Mouse (Mus musculus): ENCODE measurements around the gene Fem1b. TPM values are rescaled to one million over a fixed set of nuclear protein-coding genes. Genes with fewer than 3 reads are reported as not detected.

Fem1b gene
- polyA plus RNA-seq, 1 experiment from 2014 or later = 23.9 TPM

- 75% methylated on average over 10 of the region's 10 CpGs for WGBS
- Histone ChIP-seq H3K36me3 (peaks cover 11% of the 10 kb centered on the region; the same call in 1 of the 2 replicates), H3K9me3 (replicated peaks) (no peaks in the 10 kb centered on the region), H3K27ac (ENCODE audit: poor library complexity, severe bottlenecking) (no peak overlapping the region), H3K4me1 (replicated peaks) (peaks cover 17% of the 10 kb centered on the region), H3K9ac (no peak overlapping the region), H3K27me3 (replicated peaks) (no peaks in the 10 kb centered on the region), H3K4me2 (no peak overlapping the region), H3K4me3 (no peak overlapping the region)
- ATAC-seq (ENCODE audit: insufficient number of reproducible peaks, low FRiP score) = no peak
Measured at GRCm38 (mm10) chr9:62843356-62844024, 31.8 kb upstream of the Fem1b start.

- no peak; the same call in 1 of the 2 replicates for ATAC-seq (ENCODE audit: insufficient number of reproducible peaks, low FRiP score)
- H3K36me3 ChIP-seq = no peaks in the 10 kb centered on the region
- 14% methylated on average over 14 of the region's 14 CpGs for WGBS
Measured at GRCm38 (mm10) chr9:62839172-62839770, 27.5 kb upstream of the Fem1b start.

DNA sequence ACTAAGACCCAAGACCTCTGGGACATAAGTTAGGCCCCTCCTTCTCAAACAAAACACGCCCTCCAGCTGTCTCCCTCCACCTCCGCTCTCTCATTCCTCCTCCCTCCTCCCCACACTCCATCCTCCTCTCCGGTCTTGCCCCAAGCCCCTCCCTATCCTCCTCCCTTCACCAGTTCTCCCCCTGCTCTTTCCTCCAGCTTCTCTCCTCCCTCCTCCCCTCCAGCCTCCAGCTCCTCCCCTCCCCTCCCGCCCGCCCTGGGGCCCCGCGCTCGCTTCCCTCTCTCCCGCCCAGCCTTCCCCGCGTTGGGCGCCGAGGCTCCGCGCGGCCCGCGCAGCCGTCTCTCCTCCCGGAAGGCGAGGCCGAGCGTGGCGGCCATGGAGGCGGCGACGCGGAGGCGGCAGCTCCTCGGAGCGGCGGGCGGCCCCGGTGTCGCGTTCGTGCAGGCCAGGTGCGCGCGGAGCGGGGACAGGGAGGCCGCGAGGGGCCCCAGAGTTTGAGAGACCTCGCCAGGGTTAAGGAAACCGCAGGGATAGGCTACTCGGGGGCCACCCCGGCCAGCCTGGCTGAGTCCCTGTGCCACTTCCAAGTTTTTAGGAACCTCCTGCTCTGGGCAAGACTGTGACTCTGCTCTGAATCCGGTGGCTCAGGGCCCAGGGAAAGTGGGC, 26.9 kb upstream of the Fem1b start, which contains the start of gene Cln6:
Gene Cln6 (plus strand): TSS at position 280 of the 666 bp plus-strand sequence.
- peaks cover 18% of the 10 kb centered on the region for H3K4me1 ChIP-seq (replicated peaks)
- 0% methylated on average over 48 of the region's 48 CpGs for WGBS

More at GRCm38 (mm10) chr9:62839172-62839770, 27.5 kb upstream of the Fem1b start:
- Histone ChIP-seq H3K9me3 (replicated peaks) (no peaks in the 10 kb centered on the region), H3K9ac (peak overlapping the region; percentile 94), H3K4me3 (peak overlapping the region; percentile 86), H3K27me3 (replicated peaks) (no peaks in the 10 kb centered on the region), H3K4me2 (peak overlapping the region; percentile 95), H3K4me1 (replicated peaks) (peaks cover 18% of the 10 kb centered on the region), H3K27ac (ENCODE audit: poor library complexity, severe bottlenecking) (peak overlapping the region; percentile 85)

GRCm38 (mm10) chr9:62838146-62838505, 26.4 kb upstream of the Fem1b start:
- peak overlapping the region; percentile 2; the same call in 1 of the 2 replicates for H3K9ac ChIP-seq
- no peak for ATAC-seq (ENCODE audit: insufficient number of reproducible peaks, low FRiP score)
- H3K4me2 ChIP-seq = peak overlapping the region; percentile 95
- H3K9me3 ChIP-seq (replicated peaks) = no peaks in the 10 kb centered on the region
- H3K27ac ChIP-seq (ENCODE audit: poor library complexity, severe bottlenecking) = peak overlapping the region; percentile 61
- peaks cover 18% of the 10 kb centered on the region for H3K4me1 ChIP-seq (replicated peaks)
- H3K4me3 ChIP-seq = peak overlapping the region; percentile 86
- H3K36me3 ChIP-seq = no peaks in the 10 kb centered on the region
- WGBS = 12% methylated on average over 8 of the region's 8 CpGs
- H3K27me3 ChIP-seq (replicated peaks) = no peaks in the 10 kb centered on the region

More for the DNA sequence above, 26.9 kb upstream of the Fem1b start, which contains the start of gene Cln6:
- no peaks in the 10 kb centered on the region for H3K36me3 ChIP-seq
- peak; percentile 92 for ATAC-seq (ENCODE audit: insufficient number of reproducible peaks, low FRiP score)
- no peaks in the 10 kb centered on the region for H3K9me3 ChIP-seq (replicated peaks)
- H3K4me2 ChIP-seq = peak within 1 kb of the TSS; percentile 95
- peak within 1 kb of the TSS; percentile 86 for H3K4me3 ChIP-seq
- H3K27ac ChIP-seq (ENCODE audit: poor library complexity, severe bottlenecking) = peak within 1 kb of the TSS; percentile 85
- no peaks in the 10 kb centered on the region for H3K27me3 ChIP-seq (replicated peaks)
- peak within 1 kb of the TSS; percentile 94 for H3K9ac ChIP-seq

DNA sequence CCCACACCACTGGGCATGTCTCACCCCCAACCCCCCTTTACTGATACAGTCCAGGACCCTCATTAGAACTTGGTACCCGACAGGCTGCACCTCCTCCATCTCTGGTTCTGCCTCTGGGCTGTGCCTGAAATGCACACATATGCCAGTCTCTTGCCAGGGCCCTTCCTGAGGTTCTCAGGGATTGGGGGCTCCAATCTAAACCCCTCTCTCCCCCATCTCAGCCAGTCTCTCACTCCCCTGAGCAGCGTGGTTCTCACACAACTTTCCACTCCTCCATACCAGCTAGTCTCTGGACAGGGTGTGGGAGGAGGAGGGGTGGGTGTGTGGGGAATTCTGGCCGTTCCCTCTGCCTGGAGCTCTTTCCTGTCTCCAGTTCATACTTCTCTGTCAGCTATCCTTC, 25.9 kb upstream of the Fem1b start:
- Histone ChIP-seq H3K36me3 (no peaks in the 10 kb centered on the region), H3K4me2 (peak overlapping the region; percentile 95), H3K27me3 (replicated peaks) (no peaks in the 10 kb centered on the region), H3K4me3 (peak overlapping the region; percentile 86; the same call in 1 of the 2 replicates), H3K9me3 (replicated peaks) (no peaks in the 10 kb centered on the region), H3K9ac (no peak overlapping the region), H3K4me1 (replicated peaks) (peaks cover 18% of the 10 kb centered on the region), H3K27ac (ENCODE audit: poor library complexity, severe bottlenecking) (peak overlapping the region; percentile 61)
- ATAC-seq (ENCODE audit: insufficient number of reproducible peaks, low FRiP score) = no peak
- whole genome bisulfite sequencing = 37% methylated on average over 3 of the region's 3 CpGs

- Histone ChIP-seq H3K27ac (ENCODE audit: poor library complexity, severe bottlenecking) (no peak overlapping the region), H3K36me3 (no peaks in the 10 kb centered on the region), H3K9me3 (replicated peaks) (no peaks in the 10 kb centered on the region), H3K4me2 (no peak overlapping the region), H3K9ac (no peak overlapping the region), H3K27me3 (replicated peaks) (no peaks in the 10 kb centered on the region), H3K4me1 (replicated peaks) (peaks cover 18% of the 10 kb centered on the region), H3K4me3 (no peak overlapping the region)
- no peak for ATAC-seq (ENCODE audit: insufficient number of reproducible peaks, low FRiP score)
- WGBS = 57% methylated on average over 4 of the region's 4 CpGs
Measured at GRCm38 (mm10) chr9:62835705-62836446, 24.1 kb upstream of the Fem1b start.

GRCm38 (mm10) chr9:62834906-62835305, 23.2 kb upstream of the Fem1b start:
- H3K4me2 ChIP-seq = no peak overlapping the region
- no peak overlapping the region for H3K9ac ChIP-seq
- no peak for ATAC-seq (ENCODE audit: insufficient number of reproducible peaks, low FRiP score)
- H3K4me1 ChIP-seq (replicated peaks) = peaks cover 16% of the 10 kb centered on the region
- H3K36me3 ChIP-seq = no peaks in the 10 kb centered on the region
- no peak overlapping the region for H3K27ac ChIP-seq (ENCODE audit: poor library complexity, severe bottlenecking)
- no peaks in the 10 kb centered on the region for H3K9me3 ChIP-seq (replicated peaks)
- H3K4me3 ChIP-seq = no peak overlapping the region
- WGBS = 77% methylated on average over 5 of the region's 5 CpGs
- H3K27me3 ChIP-seq (replicated peaks) = no peaks in the 10 kb centered on the region

DNA sequence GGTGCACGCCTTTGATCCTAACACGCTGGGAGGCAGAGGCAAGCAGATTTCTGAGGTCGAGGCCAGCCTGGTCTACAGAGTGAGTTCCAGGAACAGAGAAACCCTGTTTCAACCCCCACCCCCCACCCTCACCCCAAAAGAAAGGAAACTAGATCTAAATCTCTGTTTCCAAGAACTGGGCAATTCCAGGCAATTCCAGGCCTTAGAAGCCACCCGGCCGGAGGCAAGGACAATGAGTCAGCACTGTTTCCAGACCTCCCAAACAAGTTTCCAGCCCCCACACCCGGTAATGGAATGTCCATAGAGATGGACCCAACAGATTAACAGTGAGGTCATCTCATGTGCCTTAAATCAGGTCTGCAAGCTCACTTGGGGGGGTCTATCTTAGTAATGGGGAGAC, 18.1 kb upstream of the Fem1b start:
- ATAC-seq (ENCODE audit: insufficient number of reproducible peaks, low FRiP score) = no peak

DNA sequence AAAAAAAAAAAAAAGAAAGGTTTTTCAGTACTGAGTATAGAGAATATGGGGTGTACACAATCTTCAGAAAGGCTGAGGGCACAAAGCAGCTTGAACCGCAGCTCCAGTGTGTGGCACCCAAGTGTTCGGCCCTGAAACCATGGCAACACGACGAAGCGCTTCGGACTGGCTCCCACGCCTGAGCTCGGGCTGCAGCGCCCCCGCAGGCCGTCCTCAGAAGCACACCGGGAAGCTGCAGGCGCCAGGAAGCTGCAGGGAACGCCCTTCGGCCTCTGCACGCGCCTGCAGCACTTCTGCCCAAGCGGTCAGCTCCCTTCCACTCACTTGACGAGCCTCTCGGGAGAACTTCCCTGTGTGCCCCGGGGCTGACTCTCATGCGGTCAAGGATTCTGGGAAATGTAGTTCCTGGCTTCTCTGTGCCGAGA, 16.9 kb upstream of the Fem1b start:
- Histone ChIP-seq H3K36me3 (no peaks in the 10 kb centered on the region), H3K9me3 (replicated peaks) (no peaks in the 10 kb centered on the region), H3K27me3 (replicated peaks) (no peaks in the 10 kb centered on the region), H3K4me1 (replicated peaks) (peaks cover 22% of the 10 kb centered on the region), H3K27ac (ENCODE audit: poor library complexity, severe bottlenecking) (no peak overlapping the region), H3K4me2 (peak overlapping the region; percentile 71), H3K4me3 (peak overlapping the region; percentile 30), H3K9ac (no peak overlapping the region)
- 0% methylated on average over 23 of the region's 23 CpGs for WGBS
- peak; percentile 92 for ATAC-seq (ENCODE audit: insufficient number of reproducible peaks, low FRiP score)

More for the DNA sequence above, 18.1 kb upstream of the Fem1b start:
- H3K9me3 ChIP-seq (replicated peaks) = no peaks in the 10 kb centered on the region
- no peak overlapping the region for H3K4me2 ChIP-seq
- no peak overlapping the region for H3K4me3 ChIP-seq
- no peak overlapping the region for H3K27ac ChIP-seq (ENCODE audit: poor library complexity, severe bottlenecking)
- H3K4me1 ChIP-seq (replicated peaks) = peaks cover 22% of the 10 kb centered on the region
- H3K36me3 ChIP-seq = no peaks in the 10 kb centered on the region
- no peak overlapping the region for H3K9ac ChIP-seq
- WGBS = 67% methylated on average over 6 of the region's 6 CpGs
- no peaks in the 10 kb centered on the region for H3K27me3 ChIP-seq (replicated peaks)

- Histone ChIP-seq H3K9ac (peak overlapping the region; percentile 4; the same call in 1 of the 2 replicates), H3K27me3 (replicated peaks) (no peaks in the 10 kb centered on the region), H3K4me2 (peak overlapping the region; percentile 71), H3K4me3 (peak overlapping the region; percentile 30), H3K9me3 (replicated peaks) (no peaks in the 10 kb centered on the region), H3K4me1 (replicated peaks) (peaks cover 22% of the 10 kb centered on the region), H3K36me3 (no peaks in the 10 kb centered on the region), H3K27ac (ENCODE audit: poor library complexity, severe bottlenecking) (no peak overlapping the region)
- WGBS = 4% methylated on average over 24 of the region's 24 CpGs
- peak; percentile 4; the same call in 1 of the 2 replicates for ATAC-seq (ENCODE audit: insufficient number of reproducible peaks, low FRiP score)
Measured at GRCm38 (mm10) chr9:62827939-62828652, 16.4 kb upstream of the Fem1b start.

All from heart, embryonic 12.5 days (tissue).